Mouse (Mus musculus) embryonic fibroblast, embryonic 13.5 days (primary cell): Measurements from ENCODE around the gene Khdrbs1.

ENCODE experiments used
- CTCF ChIP-seq: IDR thresholded peaks from 2 replicates; pipeline ENCODE4 v1.5.1; 2011; ENCODE audit warnings: mild to moderate bottlenecking, control low read depth, low read length, moderate library complexity, borderline replicate concordance; ENCODE audit not compliant: insufficient read depth
- POLR2A ChIP-seq: IDR thresholded peaks from 2 replicates; pipeline ENCODE4 v1.6.1; 2011; ENCODE audit warnings: low read depth, mild to moderate bottlenecking, control low read depth, low read length, moderate library complexity

GRCm38 (mm10) chr4:129771314-129771671 is 29.2 kb upstream of the Khdrbs1 start:
- TF ChIP-seq POLR2A: no peak
- no peak for TF ChIP-seq CTCF
